Mouse (Mus musculus): ENCODE data around the gene Tmem273.

Gene Tmem273

DNA sequence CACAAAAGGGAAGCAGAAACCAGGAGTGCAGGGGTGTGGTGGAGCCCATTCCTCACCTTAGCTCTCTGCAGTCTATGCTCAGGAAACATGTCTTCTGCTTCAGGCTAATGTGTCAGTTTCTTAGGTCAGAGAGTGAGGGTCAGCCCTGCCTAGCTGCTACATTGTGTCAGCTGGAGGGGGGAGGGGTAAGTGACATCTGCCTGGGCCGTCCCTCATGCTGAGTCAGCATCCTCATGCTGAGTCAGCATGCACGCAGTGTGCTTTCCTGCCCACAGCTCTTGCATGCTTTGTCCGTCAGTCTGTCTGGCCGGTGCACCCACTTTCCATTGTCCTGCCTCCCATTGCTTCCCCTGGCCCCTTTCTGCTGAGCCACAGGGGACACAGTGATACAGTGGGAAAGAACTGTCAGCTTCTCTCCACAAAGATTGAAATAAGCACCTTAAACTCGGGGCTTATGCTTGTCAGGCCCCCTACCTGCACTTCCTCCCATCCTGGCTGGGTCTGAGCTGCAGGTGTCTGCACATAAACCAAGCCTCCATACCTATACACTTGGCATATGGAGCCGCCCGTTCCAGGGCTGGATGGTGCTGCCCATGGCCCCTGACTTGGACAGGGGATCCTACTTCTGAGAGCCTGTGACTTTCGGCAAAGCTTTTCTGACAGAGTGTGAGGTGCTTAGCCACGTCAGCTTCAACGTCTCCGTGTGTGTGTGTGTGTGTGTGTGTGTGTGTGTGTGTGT is 74.2 kb downstream of the Tmem273 start:
- peak; percentile 75 for DNase-seq (ENCODE audit: low spot score)

- peak; percentile 64 for DNase-seq (ENCODE audit: low spot score)
Measured at GRCm38 (mm10) chr14:32861149-32861581, 75.4 kb downstream of the Tmem273 start.

GRCm38 (mm10) chr14:32861656-32862055 is 75.9 kb downstream of the Tmem273 start:
- DNase-seq (ENCODE audit: low spot score), result no peak

DNA sequence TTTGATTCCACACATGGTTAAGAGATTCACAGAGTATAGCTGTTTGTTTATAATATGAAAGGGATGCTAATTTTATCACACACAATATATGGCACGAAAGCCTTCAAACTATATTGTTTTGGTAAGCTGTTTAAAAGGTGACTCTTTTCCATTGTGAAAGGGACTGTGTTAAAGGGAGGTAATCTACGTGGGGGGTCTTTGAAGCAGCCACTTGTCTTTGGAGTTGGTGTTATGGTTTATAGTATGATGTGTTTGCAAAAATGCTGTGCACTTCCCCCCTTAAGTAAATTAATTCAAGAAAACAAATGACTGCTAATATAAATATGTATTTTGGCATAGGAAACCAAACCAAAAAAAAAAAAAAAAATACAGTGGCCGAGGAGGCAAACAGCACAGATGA is 79.6 kb downstream of the Tmem273 start:
- no peak for DNase-seq (ENCODE audit: low spot score)
